In genomic region chr11:76846011-76846877, GRCm38 (mm10) we compare ENCODE assay signal across 8 mouse cellular contexts. TPM values are rescaled to one million over a fixed set of nuclear protein-coding genes. Genes with fewer than 3 reads are reported as not detected.
A peak's percentile ranks its signal among the peaks of the same experiment; 100 is the strongest.
DNase-seq lines count a peak whose midpoint lies in the region; ATAC-seq and TF ChIP-seq lines count a peak whose summit lies in the region.

No protein-coding gene starts in this region.

- TF ChIP-seq CTCF in G1E (IDR thresholded peaks at IDR 0.05; ENCODE audit: low read depth, low read length): no peak
- no peak for TF ChIP-seq CTCF in small intestine, adult 2 months (IDR thresholded peaks at IDR 0.05; ENCODE audit: extremely low read depth, insufficient read length, insufficient replicate concordance, low read depth, low read length)

- peak overlapping the region; percentile 87 for H3K9ac ChIP-seq in heart, embryonic 11.5 days (ENCODE audit: low read depth, low read length)
- H3K9ac ChIP-seq in kidney, embryonic 16.5 days (replicated peaks; ENCODE audit: low read length): peak overlapping the region; percentile 94

- H3K27ac ChIP-seq in heart, embryonic 11.5 days (ENCODE audit: low read depth, low read length): peak overlapping the region; percentile 78
- peak overlapping the region; percentile 88 for H3K27ac ChIP-seq in kidney, embryonic 16.5 days (ENCODE audit: low read length)
- H3K27ac ChIP-seq in small intestine, adult 2 months (ENCODE audit: insufficient read depth, low read depth, low read length): peak overlapping the region; percentile 58

- H3K36me3 ChIP-seq in G1E (replicated peaks): peaks cover 20% of the 10 kb centered on the region
- no peaks in the 10 kb centered on the region for H3K36me3 ChIP-seq in heart, embryonic 11.5 days (ENCODE audit: control insufficient read depth, insufficient read depth, low read length)
- H3K36me3 ChIP-seq in kidney, embryonic 16.5 days (ENCODE audit: insufficient read depth, low read length): no peaks in the 10 kb centered on the region
- 0 out of 2 replicates have a peak, but pooled peaks cover 2% of the 10 kb centered on the region for H3K36me3 ChIP-seq in small intestine, adult 2 months (ENCODE audit: control insufficient read depth, insufficient read depth, low read length)

- no peaks in the 10 kb centered on the region for H3K27me3 ChIP-seq in G1E (ENCODE audit: insufficient read depth, low read length)
- H3K27me3 ChIP-seq in heart, embryonic 11.5 days (ENCODE audit: control insufficient read depth, insufficient read depth, low read length): no peaks in the 10 kb centered on the region
- no peaks in the 10 kb centered on the region for H3K27me3 ChIP-seq in kidney, embryonic 16.5 days (ENCODE audit: insufficient read depth, low read length)
- H3K27me3 ChIP-seq in small intestine, adult 2 months (ENCODE audit: control insufficient read depth, insufficient read depth, low read length): no peaks in the 10 kb centered on the region

- peaks cover 1% of the 10 kb centered on the region; the same call in 1 of the 2 replicates for H3K9me3 ChIP-seq in G1E (replicated peaks)
- H3K9me3 ChIP-seq in heart, embryonic 11.5 days (replicated peaks; ENCODE audit: control insufficient read depth, low read length): no peaks in the 10 kb centered on the region
- H3K9me3 ChIP-seq in kidney, embryonic 16.5 days (ENCODE audit: low read length): no peaks in the 10 kb centered on the region

- TF ChIP-seq POLR2A in small intestine, adult 2 months (IDR thresholded peaks at IDR 0.05; ENCODE audit: low read depth, low read length): no peak

- under 1% methylated on average over 89 of the region's 90 CpGs for WGBS in heart, embryonic 11.5 days (ENCODE audit: insufficient replicate concordance)
- WGBS in kidney, embryonic 16.5 days: under 1% methylated on average over 90 of the region's 90 CpGs
- under 1% methylated on average over 90 of the region's 90 CpGs for WGBS in small intestine, adult 2 months

- H3K4me2 ChIP-seq in heart, embryonic 11.5 days: peak overlapping the region; percentile 99
- H3K4me2 ChIP-seq in kidney, embryonic 16.5 days (replicated peaks; ENCODE audit: low read depth, low read length): peak overlapping the region; percentile 90

- peak overlapping the region; percentile 99 for H3K4me3 ChIP-seq in G1E (ENCODE audit: low read depth, low read length)
- H3K4me3 ChIP-seq in heart, embryonic 11.5 days (ENCODE audit: low read depth, low read length): peak overlapping the region; percentile 83
- H3K4me3 ChIP-seq in kidney, embryonic 16.5 days (ENCODE audit: low read length): peak overlapping the region; percentile 87
- H3K4me3 ChIP-seq in small intestine, adult 2 months (ENCODE audit: low read depth, low read length): peak overlapping the region; percentile 91

- ATAC-seq in G1E (ENCODE audit: extremely low read depth, insufficient number of reproducible peaks, low FRiP score, poor library complexity, severe bottlenecking): no peak
- ATAC-seq in heart, embryonic 11.5 days (replicated peaks; ENCODE audit: insufficient number of reproducible peaks, low FRiP score, low TSS enrichment): peak; percentile 80
- peak; percentile 68 for ATAC-seq in kidney, embryonic 16.5 days (ENCODE audit: low FRiP score, low TSS enrichment)

- DNase-seq in 3134 (ENCODE audit: extremely low read depth, insufficient read length, low spot score): peak; percentile 67
- DNase-seq in G1E (ENCODE audit: low spot score): peak; percentile 14
- peak; percentile 45 to 53 for DNase-seq in cerebellum, postnatal 36 days
- peak; percentile 45 to 46 for DNase-seq in lung, postnatal 4 days
- no peak for DNase-seq in frontal cortex, postnatal 14 days (ENCODE audit: low spot score in 2 of 2)

- peaks cover 21% of the 10 kb centered on the region for H3K4me1 ChIP-seq in G1E (ENCODE audit: insufficient read depth, low read depth, low read length)
- peaks cover 35% of the 10 kb centered on the region for H3K4me1 ChIP-seq in heart, embryonic 11.5 days (ENCODE audit: control insufficient read depth, insufficient read depth, low read length)
- peaks cover 38% of the 10 kb centered on the region for H3K4me1 ChIP-seq in kidney, embryonic 16.5 days (ENCODE audit: insufficient read depth, low read length)
- H3K4me1 ChIP-seq in small intestine, adult 2 months (ENCODE audit: control insufficient read depth, insufficient read depth, insufficient read length, low read length): peaks cover 5% of the 10 kb centered on the region; the same call in 1 of the 2 replicates

RNA-seq across cellular contexts. Expression of gene Cpd, which starts 0.6 kb away (rescaled TPM):
- total RNA-seq in G1E (2014; fragmentation: Nextera tagmentation) (421 and 456 TPM in 2 replicates), G1E (2017) (152 and 167 TPM in 2 replicates)
- 49.7 and 52.1 TPM in 2 replicates for polyA plus RNA-seq in G1E (2012)
- 19.9 and 20.8 TPM in 2 replicates for polyA plus RNA-seq in heart, embryonic 11.5 days (2014; fragmentation: Nextera tagmentation; extraction: Ambion mirVana)
- polyA plus RNA-seq in kidney, embryonic 16.5 days (2015; fragmentation: Nextera tagmentation; extraction: Ambion mirVana): 12.3 and 13.9 TPM in 2 replicates
- polyA plus RNA-seq in small intestine, adult 2 months (2012; rRNA removed): 16.3 and 16.4 TPM in 2 replicates

RNA-seq across cellular contexts. Expression of gene Tmigd1, which starts 55.7 kb away (rescaled TPM):
- total RNA-seq in G1E (2014; fragmentation: Nextera tagmentation): not detected in 2 replicates
- 0.38 TPM in 1 of 2 replicates, not detected in the other for total RNA-seq in G1E (2017)
- polyA plus RNA-seq in G1E (2012): not detected in 2 replicates
- 0.23 TPM in 1 of 2 replicates, not detected in the other for polyA plus RNA-seq in heart, embryonic 11.5 days (2014; fragmentation: Nextera tagmentation; extraction: Ambion mirVana)
- 3.2 and 4.1 TPM in 2 replicates for polyA plus RNA-seq in kidney, embryonic 16.5 days (2015; fragmentation: Nextera tagmentation; extraction: Ambion mirVana)
- polyA plus RNA-seq in small intestine, adult 2 months (2012; rRNA removed): 0.29 and 8.4 TPM in 2 replicates

Comparison
In these comparisons a context has a peak if more than half of its experiments do, and no peak if none do; other contexts are left out.
1. DNase-seq: peak in 3134 (single experiment), G1E (single experiment), cerebellum, postnatal 36 days (2 of 2) and lung, postnatal 4 days (2 of 2); none in frontal cortex, postnatal 14 days (0 of 2).
2. Peak in every context shown above with its lines, with median percentiles within 50 percentile points of each other: H3K4me3 ChIP-seq and H3K27ac ChIP-seq.